Mouse (Mus musculus): ENCODE measurements around the gene Hist1h2be. TPM values are rescaled to one million over a fixed set of nuclear protein-coding genes. Genes with fewer than 3 reads are reported as not detected.
"Not testable (repeated sequence)": the region's sequence is repeated elsewhere in the genome, so short reads cannot be mapped to it uniquely, and the experiment has no call there.

Hist1h2be gene
- polyA plus RNA-seq, 1 experiment from 2014 or later: 4.4 TPM

DNA sequence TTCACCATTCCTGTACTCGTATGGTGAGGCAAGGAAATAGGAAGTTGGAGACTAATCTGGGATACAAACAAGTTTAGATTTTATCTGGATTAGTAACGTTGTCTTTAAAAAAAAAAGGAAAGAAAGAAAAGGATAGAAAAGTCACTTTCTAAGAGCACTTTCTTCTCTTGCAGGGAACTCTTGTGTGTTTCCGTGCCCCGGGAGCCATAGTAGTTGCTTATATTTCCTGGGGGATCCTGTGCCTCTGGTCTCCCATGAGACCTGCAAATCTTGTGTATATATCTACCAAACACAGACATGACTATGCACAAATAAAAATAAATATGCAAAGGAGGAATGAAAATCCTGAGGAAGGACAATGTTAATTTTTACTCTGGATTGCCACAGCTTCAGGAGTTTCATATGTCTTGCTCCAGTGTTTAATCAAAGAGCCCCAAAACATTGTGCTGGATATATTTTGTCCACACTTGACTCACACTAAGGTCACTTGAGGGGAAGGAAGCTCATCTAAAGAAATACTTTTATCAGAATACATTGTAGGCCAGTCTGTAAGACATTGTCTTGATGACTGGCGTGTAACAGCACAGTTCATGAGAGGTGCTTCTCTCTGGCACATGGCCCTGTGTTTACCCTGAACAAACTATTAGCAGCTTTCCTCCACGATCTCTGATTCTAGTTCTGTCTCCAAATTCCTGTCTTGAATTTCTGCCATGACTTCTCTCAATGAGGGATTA, 43.9 kb downstream of the Hist1h2be start:
- Histone ChIP-seq H3K27me3 (replicated peaks; ENCODE audit: control insufficient read depth, insufficient read depth, low read length) (no peaks in the 10 kb centered on the region), H3K4me1 (replicated peaks; ENCODE audit: control insufficient read depth, insufficient read depth, low read length) (peaks cover 14% of the 10 kb centered on the region), H3K9me3 (ENCODE audit: control insufficient read depth, low read length) (no peaks in the 10 kb centered on the region), H3K9ac (ENCODE audit: low read depth, low read length) (peak overlapping the region; percentile 89), H3K36me3 (ENCODE audit: control insufficient read depth, insufficient read depth, low read length) (no peaks in the 10 kb centered on the region), H3K4me2 (peak overlapping the region; percentile 92), H3K27ac (ENCODE audit: low read depth, low read length) (peak overlapping the region; percentile 99), H3K4me3 (ENCODE audit: low read depth, low read length) (peak overlapping the region; percentile 53)
- ATAC-seq (replicated peaks; ENCODE audit: low FRiP score) (no peak), DNase-seq (ENCODE audit: low spot score) (no peak)
- WGBS: 43% methylated on average over 6 of the region's 6 CpGs

DNA sequence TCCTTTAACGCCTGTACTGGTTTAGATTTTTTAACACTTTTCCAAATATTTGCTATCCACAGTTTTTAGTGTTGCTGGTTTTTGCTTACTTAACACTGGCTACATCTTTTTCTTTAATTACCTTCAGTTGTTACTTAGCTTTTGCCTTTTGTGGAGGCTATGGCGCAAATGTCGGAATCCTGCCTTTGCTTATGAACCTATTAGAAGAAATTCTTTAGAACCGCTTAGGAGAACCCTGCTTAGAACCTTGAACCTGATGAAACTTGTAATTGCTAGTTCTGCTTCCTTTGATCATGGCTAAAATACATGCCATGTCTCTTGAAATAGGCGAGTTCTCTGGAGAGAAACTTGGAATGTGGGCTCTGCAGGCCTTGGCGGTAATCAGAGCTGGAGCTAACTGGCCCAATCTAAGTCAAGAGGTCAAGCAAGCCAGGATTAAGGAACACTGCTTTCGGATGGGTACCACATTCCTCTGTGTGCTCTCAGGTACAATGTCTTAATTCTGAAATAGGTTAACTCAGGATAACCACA, 44.5 kb downstream of the Hist1h2be start:
- Histone ChIP-seq H3K27ac (ENCODE audit: low read depth, low read length) (peak overlapping the region; percentile 99), H3K4me1 (replicated peaks; ENCODE audit: control insufficient read depth, insufficient read depth, low read length) (peaks cover 11% of the 10 kb centered on the region), H3K9me3 (ENCODE audit: control insufficient read depth, low read length) (no peaks in the 10 kb centered on the region), H3K27me3 (replicated peaks; ENCODE audit: control insufficient read depth, insufficient read depth, low read length) (no peaks in the 10 kb centered on the region), H3K4me2 (peak overlapping the region; percentile 92), H3K9ac (ENCODE audit: low read depth, low read length) (peak overlapping the region; percentile 89), H3K36me3 (ENCODE audit: control insufficient read depth, insufficient read depth, low read length) (no peaks in the 10 kb centered on the region), H3K4me3 (ENCODE audit: low read depth, low read length) (peak overlapping the region; percentile 53)
- WGBS: 6% methylated on average over 7 of the region's 7 CpGs
- ATAC-seq (replicated peaks; ENCODE audit: low FRiP score): no peak
- peak; percentile 55 for DNase-seq (ENCODE audit: low spot score)

DNA sequence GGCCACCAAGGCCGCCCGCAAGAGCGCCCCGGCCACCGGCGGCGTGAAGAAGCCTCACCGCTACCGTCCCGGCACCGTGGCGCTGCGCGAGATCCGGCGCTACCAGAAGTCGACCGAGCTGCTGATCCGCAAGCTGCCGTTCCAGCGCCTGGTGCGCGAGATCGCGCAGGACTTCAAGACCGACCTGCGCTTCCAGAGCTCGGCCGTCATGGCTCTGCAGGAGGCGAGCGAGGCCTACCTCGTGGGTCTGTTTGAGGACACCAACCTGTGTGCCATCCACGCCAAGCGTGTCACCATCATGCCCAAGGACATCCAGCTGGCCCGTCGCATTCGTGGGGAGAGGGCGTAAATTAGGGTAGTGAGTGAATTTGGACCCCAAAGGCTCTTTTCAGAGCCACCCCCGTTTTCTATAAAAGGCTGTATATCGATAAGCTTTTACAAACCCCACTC, 45.0 kb downstream of the Hist1h2be start:
- not testable (repeated sequence) for H3K27me3 ChIP-seq (replicated peaks; ENCODE audit: control insufficient read depth, insufficient read depth, low read length); H3K4me1 ChIP-seq (replicated peaks; ENCODE audit: control insufficient read depth, insufficient read depth, low read length); H3K9me3 ChIP-seq (ENCODE audit: control insufficient read depth, low read length); H3K36me3 ChIP-seq (ENCODE audit: control insufficient read depth, insufficient read depth, low read length); ATAC-seq (replicated peaks; ENCODE audit: low FRiP score); DNase-seq (ENCODE audit: low spot score)
- Histone ChIP-seq H3K9ac (ENCODE audit: low read depth, low read length) (peak overlapping the region; percentile 89), H3K27ac (ENCODE audit: low read depth, low read length) (peak overlapping the region; percentile 99), H3K4me2 (peak overlapping the region; percentile 92), H3K4me3 (ENCODE audit: low read depth, low read length) (peak overlapping the region; percentile 53)
- WGBS: under 1% methylated on average over 9 of the region's 40 CpGs

DNA sequence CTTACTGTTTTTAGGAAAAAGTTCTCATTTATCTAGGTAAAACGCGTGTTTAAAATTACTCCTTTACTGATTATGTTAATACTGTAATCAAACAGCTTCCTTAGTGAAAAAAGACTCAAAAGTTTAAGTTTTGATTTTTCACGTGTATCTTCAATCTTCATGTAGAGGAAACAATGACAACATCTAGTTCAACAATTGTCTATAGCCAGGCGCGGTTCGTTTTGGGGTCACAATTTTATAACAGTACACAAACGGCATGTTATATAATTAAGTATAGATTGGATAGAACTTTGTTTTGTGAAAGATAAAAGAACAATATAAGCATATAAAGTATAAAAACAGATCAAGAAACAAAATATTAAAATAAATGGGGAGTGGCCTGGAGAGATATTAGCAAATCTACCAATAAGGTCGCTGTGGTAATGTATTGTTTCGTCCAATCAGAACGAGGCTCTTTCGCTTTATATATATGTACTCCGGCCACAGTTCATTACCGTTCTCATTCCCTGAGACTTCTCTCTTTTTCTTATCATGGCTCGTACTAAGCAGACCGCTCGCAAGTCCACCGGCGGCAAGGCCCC, 45.6 kb downstream of the Hist1h2be start, which contains the start of gene Hist1h3d:
Gene Hist1h3d (plus strand): TSS at position 493 of the 581 bp plus-strand sequence.
- Histone ChIP-seq H3K4me1 (replicated peaks; ENCODE audit: control insufficient read depth, insufficient read depth, low read length) (peaks cover 7% of the 10 kb centered on the region), H3K9me3 (ENCODE audit: control insufficient read depth, low read length) (no peaks in the 10 kb centered on the region), H3K9ac (ENCODE audit: low read depth, low read length) (peak within 1 kb of the TSS; percentile 89), H3K36me3 (ENCODE audit: control insufficient read depth, insufficient read depth, low read length) (no peaks in the 10 kb centered on the region), H3K27ac (ENCODE audit: low read depth, low read length) (peak within 1 kb of the TSS; percentile 99), H3K27me3 (replicated peaks; ENCODE audit: control insufficient read depth, insufficient read depth, low read length) (no peaks in the 10 kb centered on the region), H3K4me2 (peak within 1 kb of the TSS; percentile 92), H3K4me3 (ENCODE audit: low read depth, low read length) (peak within 1 kb of the TSS; percentile 53)
- DNase-seq (ENCODE audit: low spot score) (no peak), ATAC-seq (replicated peaks; ENCODE audit: low FRiP score) (peak; percentile 50)
- WGBS: 1% methylated on average over 18 of the region's 18 CpGs

DNA sequence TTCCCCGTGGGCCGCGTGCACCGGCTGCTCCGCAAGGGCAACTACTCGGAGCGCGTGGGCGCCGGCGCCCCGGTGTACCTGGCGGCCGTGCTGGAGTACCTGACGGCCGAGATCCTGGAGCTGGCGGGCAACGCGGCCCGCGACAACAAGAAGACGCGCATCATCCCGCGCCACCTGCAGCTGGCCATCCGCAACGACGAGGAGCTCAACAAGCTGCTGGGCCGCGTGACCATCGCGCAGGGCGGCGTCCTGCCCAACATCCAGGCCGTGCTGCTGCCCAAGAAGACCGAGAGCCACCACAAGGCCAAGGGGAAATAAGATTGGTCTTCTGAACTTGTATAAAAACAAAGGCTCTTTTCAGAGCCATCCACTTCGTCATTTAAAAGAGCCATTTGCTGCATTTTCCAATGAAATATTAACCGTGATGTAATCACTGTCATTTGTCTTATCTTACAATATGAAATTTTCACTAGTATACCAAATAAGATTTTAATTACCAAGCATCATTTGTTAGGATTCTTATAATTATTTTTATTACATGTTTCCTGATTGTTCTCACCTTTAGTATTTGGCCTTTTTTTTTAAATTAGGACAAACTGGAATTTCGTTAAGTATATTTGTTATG, 46.3 kb downstream of the Hist1h2be start:
- H3K27me3 ChIP-seq (replicated peaks; ENCODE audit: control insufficient read depth, insufficient read depth, low read length); ATAC-seq (replicated peaks; ENCODE audit: low FRiP score); H3K36me3 ChIP-seq (ENCODE audit: control insufficient read depth, insufficient read depth, low read length); H3K9me3 ChIP-seq (ENCODE audit: control insufficient read depth, low read length); DNase-seq (ENCODE audit: low spot score); H3K4me1 ChIP-seq (replicated peaks; ENCODE audit: control insufficient read depth, insufficient read depth, low read length): not testable (repeated sequence)
- H3K27ac ChIP-seq (ENCODE audit: low read depth, low read length): peak overlapping the region; percentile 98
- H3K4me2 ChIP-seq: peak overlapping the region; percentile 92
- whole genome bisulfite sequencing: under 1% methylated on average over 6 of the region's 39 CpGs
- peak overlapping the region; percentile 70 for H3K9ac ChIP-seq (ENCODE audit: low read depth, low read length)
- H3K4me3 ChIP-seq (ENCODE audit: low read depth, low read length): peak overlapping the region; percentile 34

DNA sequence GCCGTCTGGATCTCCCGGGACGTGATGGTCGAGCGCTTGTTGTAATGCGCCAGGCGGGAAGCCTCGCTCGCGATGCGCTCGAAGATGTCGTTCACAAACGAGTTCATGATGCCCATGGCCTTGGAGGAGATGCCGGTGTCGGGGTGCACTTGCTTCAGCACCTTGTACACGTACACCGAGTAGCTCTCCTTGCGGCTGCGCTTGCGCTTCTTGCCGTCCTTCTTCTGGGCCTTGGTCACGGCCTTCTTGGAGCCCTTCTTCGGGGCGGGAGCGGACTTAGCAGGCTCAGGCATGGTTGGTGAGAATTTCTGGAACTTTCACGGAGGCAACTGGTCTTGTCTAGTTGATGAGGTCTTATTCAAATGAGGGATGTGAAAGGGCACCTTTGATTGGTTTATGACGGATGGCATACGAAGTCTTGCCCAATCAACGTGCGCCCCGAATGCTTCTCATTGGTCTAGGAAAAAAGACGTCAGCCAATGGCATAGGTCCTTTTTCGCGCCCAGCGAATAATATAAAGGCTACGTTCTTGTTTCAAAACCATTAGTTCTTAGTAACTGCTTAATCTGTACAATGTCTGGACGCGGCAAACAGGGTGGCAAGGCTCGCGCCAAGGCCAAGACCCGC, 46.9 kb downstream of the Hist1h2be start, which contains the start of the genes Hist1h2bf and Hist1h2ad:
Gene Hist1h2bf (minus strand): TSS at position 299 of the 627 bp plus-strand sequence.
Gene Hist1h2ad (plus strand): TSS at position 484 of the 627 bp plus-strand sequence.
- WGBS: under 1% methylated on average over 30 of the region's 42 CpGs
- H3K9ac ChIP-seq (ENCODE audit: low read depth, low read length): peak within 1 kb of the TSS; percentile 79
- ATAC-seq (replicated peaks; ENCODE audit: low FRiP score) (peak; percentile 77), DNase-seq (ENCODE audit: low spot score) (peak; percentile 80)
- H3K4me1 ChIP-seq (replicated peaks; ENCODE audit: control insufficient read depth, insufficient read depth, low read length); H3K27me3 ChIP-seq (replicated peaks; ENCODE audit: control insufficient read depth, insufficient read depth, low read length); H3K36me3 ChIP-seq (ENCODE audit: control insufficient read depth, insufficient read depth, low read length); H3K9me3 ChIP-seq (ENCODE audit: control insufficient read depth, low read length): not testable (repeated sequence)
- peak within 1 kb of the TSS; percentile 92 for H3K4me2 ChIP-seq
- peak within 1 kb of the TSS; percentile 50 for H3K4me3 ChIP-seq (ENCODE audit: low read depth, low read length)
- H3K27ac ChIP-seq (ENCODE audit: low read depth, low read length): peak within 1 kb of the TSS; percentile 99

DNA sequence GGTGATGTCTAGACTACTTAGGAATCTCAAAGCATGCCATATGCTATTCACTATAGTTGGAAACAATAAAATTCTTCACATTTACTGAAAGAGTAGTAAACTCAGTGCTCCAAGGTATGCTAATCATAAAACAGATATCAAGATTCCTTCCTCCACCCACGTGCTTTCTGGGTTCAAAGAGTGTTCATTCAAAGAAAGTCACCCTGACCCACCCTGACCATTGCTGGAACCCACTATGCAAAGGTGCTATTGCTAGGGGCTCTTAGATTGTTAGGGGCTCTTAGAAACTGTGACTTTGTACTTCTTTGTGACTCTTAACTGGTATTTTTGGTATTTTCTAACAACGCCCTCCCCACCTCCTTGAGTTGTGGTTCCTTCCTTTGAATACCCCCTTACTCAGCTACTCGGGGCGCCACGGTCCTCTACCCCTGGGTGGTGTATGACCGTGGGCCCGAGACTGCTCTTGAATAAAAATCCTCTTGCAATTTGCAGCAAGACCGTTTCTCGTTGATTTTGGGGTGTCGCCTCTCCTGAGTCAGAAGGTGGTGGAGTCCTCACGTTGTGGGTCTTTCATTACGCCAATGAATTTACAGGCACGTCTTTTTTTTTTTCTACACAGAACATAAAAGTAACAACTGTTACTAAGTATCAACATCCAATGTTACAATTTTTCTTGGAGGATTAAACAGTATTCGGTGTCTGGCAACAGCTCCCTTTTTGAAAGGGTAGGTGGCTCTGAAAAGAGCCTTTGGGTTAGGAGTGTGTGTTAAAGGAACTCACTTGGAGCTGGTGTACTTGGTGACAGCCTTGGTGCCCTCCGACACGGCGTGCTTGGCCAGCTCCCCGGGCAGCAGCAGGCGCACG, 47.7 kb downstream of the Hist1h2be start:
- H3K9me3 ChIP-seq (ENCODE audit: control insufficient read depth, low read length); H3K4me1 ChIP-seq (replicated peaks; ENCODE audit: control insufficient read depth, insufficient read depth, low read length); DNase-seq (ENCODE audit: low spot score); H3K36me3 ChIP-seq (ENCODE audit: control insufficient read depth, insufficient read depth, low read length); H3K27me3 ChIP-seq (replicated peaks; ENCODE audit: control insufficient read depth, insufficient read depth, low read length); ATAC-seq (replicated peaks; ENCODE audit: low FRiP score): not testable (repeated sequence)
- Histone ChIP-seq H3K9ac (ENCODE audit: low read depth, low read length) (peak overlapping the region; percentile 79), H3K4me2 (peak overlapping the region; percentile 73), H3K27ac (ENCODE audit: low read depth, low read length) (peak overlapping the region; percentile 98), H3K4me3 (ENCODE audit: low read depth, low read length) (peak overlapping the region; percentile 50)
- WGBS: 8% methylated on average over 18 of the region's 20 CpGs

All from liver, embryonic 11.5 days (tissue).